Mouse (Mus musculus) brain, embryonic 18.5 days (tissue): ENCODE results near the gene Zg16.

Source experiments
- DNase-seq: peaks from one replicate; pipeline ENCODE4 v3.0.0-alpha.2; 2012; ENCODE audit warnings: low read depth, low spot score

The Zg16 gene

GRCm38 (mm10) chr7:127076188-127076587, 10.9 kb downstream of the Zg16 start:
- no peak for DNase-seq

GRCm38 (mm10) chr7:127073221-127073620, 13.9 kb downstream of the Zg16 start:
- no peak for DNase-seq

GRCm38 (mm10) chr7:127070871-127071413, 16.2 kb downstream of the Zg16 start:
- no peak for DNase-seq

- DNase-seq: no peak
Measured at GRCm38 (mm10) chr7:127066317-127066716, 20.8 kb downstream of the Zg16 start.

- DNase-seq: no peak
Measured at GRCm38 (mm10) chr7:127065538-127065937, 21.6 kb downstream of the Zg16 start.

- DNase-seq: no peak
Measured at GRCm38 (mm10) chr7:127055026-127055585, 32.0 kb downstream of the Zg16 start.

- no peak for DNase-seq
Measured at GRCm38 (mm10) chr7:127041851-127042672, 45.1 kb downstream of the Zg16 start, which contains the start of gene Kif22. Gene Kif22 (minus strand): TSS chr7:127042471.

GRCm38 (mm10) chr7:127031244-127031643, 55.9 kb downstream of the Zg16 start:
- no peak for DNase-seq

- DNase-seq: no peak
Measured at GRCm38 (mm10) chr7:127030172-127030571, 57.0 kb downstream of the Zg16 start.

GRCm38 (mm10) chr7:127027885-127028284, 59.2 kb downstream of the Zg16 start:
- DNase-seq: no peak

GRCm38 (mm10) chr7:127026984-127027726, 60.0 kb downstream of the Zg16 start, which contains the start of gene Maz:
Gene Maz (minus strand): TSS chr7:127027037.
- DNase-seq: peak; percentile 99

GRCm38 (mm10) chr7:127026616-127026983, 60.5 kb downstream of the Zg16 start:
- DNase-seq: no peak

- DNase-seq: no peak
Measured at GRCm38 (mm10) chr7:127026161-127026600, 60.9 kb downstream of the Zg16 start.

GRCm38 (mm10) chr7:127025556-127026160, 61.5 kb downstream of the Zg16 start:
- no peak for DNase-seq

- DNase-seq: no peak
Measured at GRCm38 (mm10) chr7:127024755-127025555, 62.2 kb downstream of the Zg16 start.

- no peak for DNase-seq
Measured at GRCm38 (mm10) chr7:127023896-127024690, 63.0 kb downstream of the Zg16 start.

- no peak for DNase-seq
Measured at GRCm38 (mm10) chr7:127023272-127023691, 63.8 kb downstream of the Zg16 start.

GRCm38 (mm10) chr7:127022528-127023271, 64.4 kb downstream of the Zg16 start:
- DNase-seq: no peak
